Mouse (Mus musculus) embryonic facial prominence, embryonic 11.5 days (tissue): Measurements from ENCODE around the gene Pirb. TPM values are rescaled to one million over a fixed set of nuclear protein-coding genes. Genes with fewer than 3 reads are reported as not detected.
"Not testable (repeated sequence)": the region's sequence is repeated elsewhere in the genome, so short reads cannot be mapped to it uniquely, and the experiment has no call there.

ENCODE experiments used
- ATAC-seq: fragments of 200-750 bp; cut with Nextera tagmentation; replicated peaks from 2 replicates; pipeline ENCODE4 v1.8.0; 2017; ENCODE audit warnings: low read depth; ENCODE audit not compliant: insufficient number of reproducible peaks, low FRiP score, low TSS enrichment
- DNase-seq: peaks from one replicate; pipeline ENCODE4 v3.0.0-alpha.2; 2015; ENCODE audit warnings: low spot score
- H3K27ac ChIP-seq: fragments of 300-500 bp; sonication (generic); replicated peaks from 2 replicates; pipeline ENCODE4 v1.5.1; 2014; ENCODE audit warnings: mild to moderate bottlenecking, low read depth, low read length, control low read depth
- H3K27me3 ChIP-seq: fragments of 300-500 bp; sonication (generic); 2 replicates; pipeline ENCODE4 v1.6.1; 2014; ENCODE audit warnings: mild to moderate bottlenecking, low read length, moderate library complexity, mixed read lengths; ENCODE audit not compliant: control insufficient read depth, insufficient read depth
- H3K36me3 ChIP-seq: fragments of 300-500 bp; sonication (generic); replicated peaks from 2 replicates; pipeline ENCODE4 v1.6.1; 2014; ENCODE audit warnings: low read depth, mild to moderate bottlenecking, low read length, moderate library complexity, mixed read lengths; ENCODE audit not compliant: control insufficient read depth, insufficient read depth
- H3K4me1 ChIP-seq: fragments of 300-500 bp; sonication (generic); 2 replicates; pipeline ENCODE4 v1.6.1; 2014; ENCODE audit warnings: low read length, mixed read lengths; ENCODE audit not compliant: control insufficient read depth, insufficient read depth
- H3K4me2 ChIP-seq: fragments of 300-500 bp; sonication (generic); 2 replicates; pipeline ENCODE4 v1.6.1; 2014; ENCODE audit warnings: low read depth, mild to moderate bottlenecking, control low read depth, low read length, moderate library complexity
- H3K4me3 ChIP-seq: fragments of 300-500 bp; sonication (generic); 2 replicates; pipeline ENCODE4 v1.5.1; 2014; ENCODE audit warnings: low read depth, low read length, control low read depth
- H3K9ac ChIP-seq: fragments of 300-500 bp; sonication (generic); replicated peaks from 2 replicates; pipeline ENCODE4 v1.6.1; 2014; ENCODE audit warnings: mild to moderate bottlenecking, control low read depth, low read length
- H3K9me3 ChIP-seq: fragments of 300-500 bp; sonication (generic); replicated peaks from 2 replicates; pipeline ENCODE4 v1.6.1; 2016; ENCODE audit warnings: mild to moderate bottlenecking, low read length, inconsistent platforms, mixed read lengths; ENCODE audit not compliant: control insufficient read depth
- WGBS: fragments of 180-500 bp; shearing (Covaris S2); extraction: QIAGEN DNeasy Blood & Tissue Kit; methylation state at CpG from one replicate; pipeline ENCODE4 v1.1.7; 2014; 5-methylcytosine and 5-hydroxymethylcytosine counted together
- polyA plus RNA-seq: library from polyadenylated mRNA; unstranded; fragments of >200 nt; fragmentation: Nextera tagmentation; extraction: Ambion mirVana; gene quantifications from 2 replicates; pipeline ENCODE4 v1.2.1, GENCODE M21; 2014

Gene Pirb
- polyA plus RNA-seq, 1 experiment from 2014 or later = 0.10 TPM

GRCm38 (mm10) chr7:3707027-3707426, 13.2 kb downstream of the Pirb start:
- H3K4me1 ChIP-seq = peaks cover 4% of the 10 kb centered on the region; the same call in 1 of the 2 replicates
- no peak for DNase-seq
- no peak for ATAC-seq
- H3K4me2 ChIP-seq = no peak overlapping the region; the same call in 1 of the 2 replicates
- no peaks in the 10 kb centered on the region for H3K9me3 ChIP-seq
- no peak overlapping the region for H3K27ac ChIP-seq
- WGBS = 67% methylated on average over 4 of the region's 4 CpGs
- H3K27me3 ChIP-seq = no peaks in the 10 kb centered on the region
- peaks cover 4% of the 10 kb centered on the region; the same call in 1 of the 2 replicates for H3K36me3 ChIP-seq
- H3K9ac ChIP-seq = 0 out of 2 replicates have a peak overlapping the region, but pooled peaks have one; percentile 18
- no peak overlapping the region for H3K4me3 ChIP-seq

- Histone ChIP-seq H3K27me3 (no peaks in the 10 kb centered on the region), H3K4me2 (peak overlapping the region; percentile 83), H3K36me3 (peaks cover 4% of the 10 kb centered on the region; the same call in 1 of the 2 replicates), H3K27ac (no peak overlapping the region; the same call in 1 of the 2 replicates), H3K4me1 (peaks cover 4% of the 10 kb centered on the region; the same call in 1 of the 2 replicates), H3K9ac (peak overlapping the region; percentile 70), H3K4me3 (peak overlapping the region; percentile 62), H3K9me3 (no peaks in the 10 kb centered on the region)
- no peak for DNase-seq
- no peak for ATAC-seq
- 62% methylated on average over 11 of the region's 11 CpGs for WGBS
These were observed 13.8 kb downstream of the Pirb start for GRCm38 (mm10) chr7:3706343-3706934.

- H3K36me3 ChIP-seq = peaks cover 4% of the 10 kb centered on the region; the same call in 1 of the 2 replicates
These were observed 14.3 kb downstream of the Pirb start for GRCm38 (mm10) chr7:3705911-3706310.

GRCm38 (mm10) chr7:3705461-3705860, 14.7 kb downstream of the Pirb start:
- Histone ChIP-seq H3K4me3 (peak overlapping the region; percentile 62), H3K4me2 (peak overlapping the region; percentile 83), H3K9ac (peak overlapping the region; percentile 70)
- DNase-seq, H3K27me3 ChIP-seq, H3K4me1 ChIP-seq, H3K27ac ChIP-seq, H3K36me3 ChIP-seq, H3K9me3 ChIP-seq, ATAC-seq: not testable (repeated sequence)
- WGBS = 5% methylated on average over 6 of the region's 7 CpGs

More at GRCm38 (mm10) chr7:3705911-3706310, 14.3 kb downstream of the Pirb start:
- no peaks in the 10 kb centered on the region for H3K27me3 ChIP-seq
- H3K4me3 ChIP-seq = peak overlapping the region; percentile 62
- H3K4me2 ChIP-seq = peak overlapping the region; percentile 83
- H3K27ac ChIP-seq = peak overlapping the region; percentile 35; the same call in 1 of the 2 replicates
- WGBS = 34% methylated on average over 6 of the region's 6 CpGs
- ATAC-seq = no peak
- DNase-seq = no peak
- peak overlapping the region; percentile 70 for H3K9ac ChIP-seq
- H3K9me3 ChIP-seq = no peaks in the 10 kb centered on the region
- peaks cover 4% of the 10 kb centered on the region; the same call in 1 of the 2 replicates for H3K4me1 ChIP-seq

GRCm38 (mm10) chr7:3704475-3704874, 15.7 kb downstream of the Pirb start:
- Histone ChIP-seq H3K9me3 (no peaks in the 10 kb centered on the region), H3K27me3 (no peaks in the 10 kb centered on the region), H3K4me2 (peak overlapping the region; percentile 83), H3K9ac (peak overlapping the region; percentile 70), H3K36me3 (peaks cover 4% of the 10 kb centered on the region), H3K27ac (peak overlapping the region; percentile 53), H3K4me1 (peaks cover 4% of the 10 kb centered on the region; the same call in 1 of the 2 replicates), H3K4me3 (peak overlapping the region; percentile 62)
- DNase-seq (no peak), ATAC-seq (peak; percentile 31; the same call in 1 of the 2 replicates)
- WGBS = 1% methylated on average over 20 of the region's 20 CpGs

GRCm38 (mm10) chr7:3703879-3704441, 16.2 kb downstream of the Pirb start, which contains the start of gene Rps9:
TSS of gene Rps9 (plus strand) at chr7:3703993.
- H3K27ac ChIP-seq = peak within 1 kb of the TSS; percentile 53
- under 1% methylated on average over 42 of the region's 42 CpGs for WGBS
- peak within 1 kb of the TSS; percentile 70 for H3K9ac ChIP-seq
- H3K36me3 ChIP-seq = peaks cover 4% of the 10 kb centered on the region
- no peaks in the 10 kb centered on the region for H3K9me3 ChIP-seq
- H3K4me3 ChIP-seq = peak within 1 kb of the TSS; percentile 62
- H3K27me3 ChIP-seq = no peaks in the 10 kb centered on the region
- DNase-seq (peak; percentile 98), ATAC-seq (peak; percentile 87)
- H3K4me2 ChIP-seq = peak within 1 kb of the TSS; percentile 83
- H3K4me1 ChIP-seq = peaks cover 4% of the 10 kb centered on the region; the same call in 1 of the 2 replicates

- Histone ChIP-seq H3K36me3 (peaks cover 4% of the 10 kb centered on the region), H3K9me3 (no peaks in the 10 kb centered on the region), H3K9ac (peak overlapping the region; percentile 70), H3K4me2 (peak overlapping the region; percentile 37), H3K4me1 (peaks cover 4% of the 10 kb centered on the region; the same call in 1 of the 2 replicates), H3K27ac (0 out of 2 replicates have a peak overlapping the region, but pooled peaks have one; percentile 53), H3K4me3 (peak overlapping the region; percentile 62), H3K27me3 (no peaks in the 10 kb centered on the region)
- WGBS = 19% methylated on average over 6 of the region's 6 CpGs
- DNase-seq (no peak), ATAC-seq (peak; percentile 45)
These were observed 16.9 kb downstream of the Pirb start for GRCm38 (mm10) chr7:3703148-3703878.
